Mouse (Mus musculus): ENCODE data around the gene Rfx6.

Gene Rfx6

DNA sequence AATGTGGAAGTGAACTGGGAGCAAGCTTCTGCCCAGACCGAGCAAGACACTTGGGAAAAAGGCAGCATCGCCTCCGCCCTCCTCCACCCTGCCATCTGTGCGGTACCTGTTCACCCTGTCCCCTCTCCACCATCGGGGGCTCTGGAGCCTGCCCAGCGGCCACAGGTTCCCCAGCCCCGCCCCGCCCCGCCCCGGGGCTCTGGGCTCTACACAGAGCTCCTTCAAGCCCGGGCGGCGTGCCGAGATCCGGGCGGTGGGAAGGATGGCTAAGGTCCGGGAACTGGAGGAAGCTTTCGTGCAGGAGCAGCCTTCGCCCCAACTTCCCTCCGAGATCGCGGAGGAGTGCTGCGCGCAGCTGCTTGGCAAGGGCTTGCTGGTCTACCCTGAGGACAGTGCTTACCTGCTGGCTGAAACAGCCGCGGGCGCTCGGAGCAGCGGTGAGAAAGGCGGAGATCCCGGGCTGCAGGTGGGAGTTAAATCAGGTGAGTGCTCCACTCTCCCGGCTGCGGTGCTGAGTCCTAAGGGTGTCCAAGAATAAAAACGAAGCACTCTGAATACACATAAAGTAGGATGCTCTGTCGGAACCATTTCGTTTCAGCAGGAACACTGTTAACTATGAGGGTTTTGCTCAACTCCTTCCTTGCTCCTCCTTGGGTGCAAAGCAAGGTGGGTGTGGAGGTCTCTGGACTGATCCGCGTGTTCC lies at the start of gene Rfx6:
TSS of gene Rfx6 (plus strand) at position 209 of the 703 bp plus-strand sequence.
- peak; percentile 39 for DNase-seq (ENCODE audit: low spot score)

DNA sequence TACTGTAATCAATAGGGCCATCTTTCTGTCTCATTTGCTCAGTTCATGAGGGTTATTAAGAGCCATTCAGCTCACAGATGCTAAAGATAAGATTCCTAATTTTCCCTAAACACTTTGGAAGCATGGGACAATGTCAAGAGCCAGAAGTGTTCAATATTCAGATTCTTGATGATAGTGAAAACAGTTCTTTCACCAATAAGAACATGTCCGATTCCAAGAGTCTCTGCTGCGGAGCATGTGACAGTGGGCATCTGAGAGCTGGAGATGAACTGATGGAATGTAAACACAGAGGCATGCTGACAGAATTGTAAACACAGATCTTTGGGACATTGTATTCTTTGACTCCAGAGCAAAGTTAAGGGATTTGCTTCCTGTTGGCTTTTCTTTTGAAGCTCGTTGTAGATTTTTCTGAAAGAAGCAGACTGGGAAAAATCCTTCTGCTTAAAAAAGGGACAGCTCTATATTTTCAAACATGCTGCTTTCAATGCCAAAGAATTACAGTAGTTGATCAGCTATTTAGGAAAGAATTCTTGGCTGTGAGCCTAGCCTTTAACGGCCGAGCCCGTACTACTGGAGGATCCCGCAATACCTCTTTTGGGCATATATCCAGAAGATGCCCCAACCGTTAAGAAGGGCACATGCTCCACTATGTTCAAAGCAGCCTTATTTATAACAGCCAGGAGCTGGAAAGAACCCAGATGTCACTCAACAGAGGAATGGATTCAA lies 46.0 kb upstream of the Rfx6 start, which contains the start of gene Gprc6a:
TSS of gene Gprc6a (minus strand) at position 51 of the 726 bp plus-strand sequence.
- DNase-seq (ENCODE audit: low spot score): no peak

DNA sequence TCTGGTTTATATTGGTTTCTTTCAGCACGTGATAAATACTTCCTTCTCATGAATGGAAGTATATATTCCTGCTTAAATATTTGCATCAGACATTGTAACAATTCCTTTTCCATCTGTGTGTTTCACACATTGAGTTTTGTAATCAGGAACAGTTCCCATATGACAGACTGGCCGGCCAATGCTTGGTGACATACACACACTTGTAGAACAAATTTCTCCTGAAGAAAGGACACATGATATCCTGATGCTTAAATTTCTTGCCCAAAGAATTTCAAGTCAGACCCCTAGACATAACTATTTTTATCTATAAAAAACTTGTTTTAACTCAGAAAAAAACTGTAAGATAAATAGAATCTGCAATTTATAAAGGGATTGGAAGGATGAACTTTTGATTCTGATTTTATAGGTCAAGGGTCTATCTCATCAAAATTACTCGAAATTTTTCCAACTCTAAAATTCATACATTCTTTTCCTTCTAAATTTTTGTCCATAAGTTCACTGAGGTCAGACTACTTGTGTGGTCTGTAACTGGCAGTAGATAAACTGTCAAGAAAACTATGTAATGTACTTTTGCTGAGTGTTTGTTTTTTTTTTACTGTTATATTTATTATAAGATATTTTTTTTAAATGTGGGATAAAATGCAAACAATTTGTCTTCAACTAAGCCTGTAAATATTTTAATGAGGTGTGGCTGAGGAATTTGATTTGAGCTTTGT lies 27.9 kb upstream of the Rfx6 start:
- DNase-seq (ENCODE audit: low spot score): no peak

DNA sequence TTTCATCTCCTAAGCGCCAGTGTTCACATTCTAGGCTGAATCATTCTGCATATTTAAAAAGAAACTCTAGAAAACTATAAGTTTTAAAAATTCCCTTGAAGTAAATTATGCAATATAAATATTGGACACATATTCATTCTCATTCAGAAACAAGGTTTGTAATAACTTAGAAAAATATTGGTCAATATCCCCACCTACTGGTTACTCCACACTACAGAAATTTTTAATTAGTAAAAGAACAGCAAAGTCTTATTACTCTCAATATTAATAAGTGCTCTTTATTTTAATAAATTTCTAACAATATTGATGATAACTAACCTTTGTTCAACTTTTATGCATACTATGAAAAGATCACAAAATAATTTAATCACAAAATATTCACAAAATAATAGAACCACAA lies 20.2 kb upstream of the Rfx6 start:
- no peak for DNase-seq (ENCODE audit: low spot score)

DNA sequence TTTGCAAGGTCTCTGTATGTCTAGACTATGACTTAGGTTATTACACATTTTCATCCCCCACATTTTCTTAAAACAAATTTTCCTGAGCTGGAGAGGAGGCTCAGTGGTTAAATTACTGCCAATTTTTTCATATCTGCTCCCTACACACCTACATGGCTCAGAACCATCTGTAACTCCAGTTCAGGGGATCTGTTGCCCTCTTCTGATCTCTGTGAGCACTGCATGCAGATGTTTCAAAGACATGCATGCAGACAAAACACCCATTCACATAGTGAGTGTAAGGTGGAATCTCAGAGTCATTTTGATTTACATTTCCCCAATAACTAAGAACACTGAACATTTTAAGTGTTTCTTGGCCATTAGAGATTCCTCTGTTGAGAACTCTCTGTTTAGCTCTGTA lies 8.2 kb upstream of the Rfx6 start:
- DNase-seq (ENCODE audit: low spot score): peak; percentile 22

DNA sequence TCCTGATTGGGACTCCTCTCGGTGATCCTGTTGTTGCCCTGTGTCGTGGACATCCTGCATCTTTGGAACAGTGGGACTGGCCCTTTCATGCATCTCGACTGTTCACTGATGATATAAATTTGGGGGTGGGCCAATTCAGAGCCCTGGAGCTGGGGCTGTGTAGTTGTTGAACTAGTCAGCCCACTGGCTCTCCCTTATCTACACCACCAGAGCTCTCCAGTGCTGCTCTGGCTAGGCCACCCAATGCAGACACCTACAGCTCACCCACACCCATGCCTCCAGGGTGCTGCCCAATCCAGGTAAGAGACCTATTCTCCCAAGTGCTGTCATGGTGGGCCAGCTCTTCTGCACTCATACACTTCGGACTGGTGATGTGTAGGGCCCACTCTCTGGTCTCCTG lies 6.0 kb upstream of the Rfx6 start:
- DNase-seq (ENCODE audit: low spot score): no peak

DNA sequence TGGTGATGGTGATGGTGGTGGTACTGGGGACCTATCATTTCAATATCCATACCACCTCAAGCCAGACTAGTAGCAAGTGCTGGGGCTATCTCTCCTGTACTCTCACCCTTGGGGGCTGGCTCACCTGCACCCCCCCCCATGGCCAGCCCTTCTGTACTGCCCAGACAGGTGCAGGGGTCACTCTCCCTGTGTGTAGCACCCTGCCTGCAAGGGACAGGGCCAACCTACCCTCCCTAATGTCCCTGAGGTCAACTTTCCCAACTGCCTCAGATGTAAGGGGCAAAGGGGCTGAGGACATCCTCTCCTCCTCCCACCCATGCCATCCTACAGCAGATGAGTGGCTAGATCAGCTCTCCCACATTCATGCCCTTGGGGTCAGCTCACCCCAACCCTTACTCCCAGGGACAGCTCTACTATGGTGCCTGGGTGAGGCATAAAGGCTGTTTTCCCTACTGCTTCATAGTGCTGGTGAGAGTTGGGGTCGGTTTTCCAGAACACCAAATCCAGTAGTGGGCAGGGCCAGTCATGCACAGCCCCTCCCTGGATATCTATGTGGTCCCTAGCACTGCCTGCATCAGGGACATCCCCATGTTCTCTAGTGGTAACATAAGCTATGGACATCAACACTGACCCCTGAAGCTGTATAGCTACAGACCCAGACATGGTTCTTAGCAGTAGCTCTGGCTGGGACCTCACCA lies 5.3 kb upstream of the Rfx6 start:
- DNase-seq (ENCODE audit: low spot score): no peak

DNA sequence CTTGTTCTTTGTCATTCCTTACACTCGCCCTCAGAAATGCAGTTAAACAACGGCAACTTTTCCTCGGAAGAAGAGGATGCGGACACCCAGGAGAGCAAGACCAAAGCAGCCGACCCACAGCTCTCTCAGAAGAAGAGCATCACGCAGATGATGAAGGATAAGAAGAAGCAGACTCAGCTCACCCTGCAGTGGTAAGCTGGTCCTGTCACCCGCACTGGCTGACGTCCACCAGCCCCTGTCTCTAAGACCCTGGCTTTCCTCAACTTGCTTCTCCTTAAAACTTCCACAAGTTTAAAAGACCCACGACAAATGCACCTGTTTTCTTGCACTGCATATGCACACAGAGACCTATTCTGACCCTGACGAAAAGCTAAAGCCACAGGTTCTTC lies 689 bp downstream of the Rfx6 start:
- DNase-seq (ENCODE audit: low spot score): peak; percentile 17

DNA sequence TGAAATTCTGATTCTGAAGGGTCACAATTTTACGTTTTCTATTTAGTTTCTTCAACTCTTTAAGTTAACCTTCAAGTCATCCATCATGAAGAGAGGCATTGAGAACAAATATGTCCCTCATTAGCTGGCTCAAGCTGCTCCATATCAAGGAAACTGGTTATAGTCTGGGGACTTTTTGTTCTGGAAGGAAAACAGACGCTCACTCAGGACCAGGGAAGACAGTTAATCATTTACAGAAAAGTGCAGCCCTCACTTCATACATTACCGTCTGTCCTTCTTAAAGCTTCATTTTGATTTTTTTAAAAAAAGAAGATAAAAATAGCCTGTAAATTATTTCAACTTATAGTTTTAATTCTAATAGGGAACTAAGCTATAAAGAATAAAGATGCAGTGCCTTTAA lies 43.3 kb downstream of the Rfx6 start:
- peak; percentile 9 for DNase-seq (ENCODE audit: low spot score)

DNA sequence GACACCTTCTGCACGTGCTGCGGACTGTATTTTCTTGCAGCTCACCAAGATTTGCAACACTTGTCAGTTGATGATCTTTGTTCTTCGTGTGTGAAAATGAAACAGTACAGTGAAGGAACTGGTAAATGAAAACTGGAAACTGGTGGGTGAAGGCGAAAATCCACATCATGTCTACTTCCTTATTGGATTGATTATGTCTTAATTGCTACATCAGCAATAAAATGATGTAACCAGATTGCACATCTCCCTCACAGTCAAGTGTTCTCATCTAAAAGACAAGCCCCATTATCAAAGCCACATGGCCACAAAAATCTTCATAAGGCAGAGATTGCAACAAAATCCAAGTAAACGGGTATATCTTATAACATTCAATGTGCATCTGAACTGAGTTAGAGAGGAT lies 83.9 kb downstream of the Rfx6 start:
- DNase-seq (ENCODE audit: low spot score): no peak

DNA sequence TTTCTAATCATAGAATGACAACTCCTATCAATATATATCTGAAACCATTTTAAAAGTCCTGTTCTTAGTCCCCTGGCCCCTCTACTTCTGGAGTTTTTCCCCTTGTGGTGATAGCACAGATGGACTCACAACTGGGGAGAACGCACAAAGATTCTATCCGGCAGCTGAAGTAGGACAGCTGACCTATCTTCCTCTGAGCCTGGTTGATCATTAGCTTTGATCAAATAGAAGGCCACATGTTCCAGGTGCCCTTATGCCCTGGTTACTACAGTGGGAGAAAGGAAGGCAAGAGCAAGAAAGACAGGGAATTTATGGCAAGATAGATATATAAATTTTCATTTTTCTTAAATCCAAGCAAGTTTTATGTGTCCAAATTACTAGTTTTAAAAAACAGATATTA lies 85.7 kb downstream of the Rfx6 start:
- no peak for DNase-seq (ENCODE audit: low spot score)

DNA sequence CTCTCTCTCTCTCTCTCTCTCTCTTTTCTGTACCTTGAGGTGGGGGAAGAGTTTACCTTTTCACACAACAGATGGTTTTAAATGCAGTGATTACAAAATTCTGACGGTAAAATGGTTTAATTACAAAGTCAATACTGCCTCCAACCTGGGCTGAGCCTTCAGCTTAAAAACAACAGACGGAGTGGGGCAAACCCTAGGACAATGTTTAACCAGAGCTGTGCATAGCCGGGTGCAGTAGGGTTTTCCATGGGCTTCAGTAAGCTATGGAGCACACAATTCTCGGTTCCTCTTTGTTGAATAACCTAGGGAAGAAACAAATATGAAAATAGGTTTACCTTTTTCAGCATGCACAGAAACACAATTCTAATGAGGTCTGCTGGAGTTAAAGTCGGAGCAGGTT lies 90.9 kb downstream of the Rfx6 start:
- no peak for DNase-seq (ENCODE audit: low spot score)

DNA sequence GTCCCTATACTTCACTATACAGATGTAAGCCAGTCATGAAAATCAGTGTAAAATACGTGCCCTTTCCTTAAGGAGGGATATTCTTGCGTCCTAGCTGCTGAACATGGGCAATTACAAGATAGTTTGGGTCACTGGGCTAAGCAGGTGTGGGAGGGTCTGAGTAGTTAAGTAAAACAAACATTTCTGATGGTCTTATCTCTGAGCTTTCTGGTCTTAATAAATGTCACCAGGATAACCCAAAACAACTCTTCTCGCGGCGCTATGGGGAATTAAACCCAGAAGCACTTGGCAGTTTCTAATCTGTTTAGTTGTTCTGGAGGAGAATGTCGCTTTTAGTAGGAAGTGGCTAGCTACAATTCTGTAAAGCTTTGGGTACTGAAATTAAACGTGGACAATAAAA lies 91.7 kb downstream of the Rfx6 start:
- DNase-seq (ENCODE audit: low spot score): no peak

DNA sequence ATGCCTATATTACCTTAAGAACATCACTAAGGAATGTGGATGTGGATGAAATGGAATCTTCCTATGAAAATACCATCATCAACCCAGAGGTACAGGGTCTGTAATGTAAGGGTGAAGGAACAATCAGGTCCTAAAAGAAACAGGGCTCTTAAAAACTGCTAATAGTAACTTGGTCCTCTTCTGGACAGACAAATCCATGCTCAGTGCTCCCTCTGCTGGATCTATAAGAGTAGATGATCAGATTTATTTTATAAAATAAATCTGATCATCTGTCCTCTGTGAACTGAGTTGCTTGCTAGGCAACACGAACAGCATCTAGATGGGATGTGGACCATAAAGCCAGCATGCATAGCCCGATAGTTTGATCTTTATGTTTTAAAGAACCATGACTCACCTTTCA lies 102.1 kb downstream of the Rfx6 start:
- DNase-seq (ENCODE audit: low spot score): peak; percentile 23

Measured in embryo, embryonic 10.5 days (tissue).